Mouse (Mus musculus) ovary, postnatal 14 days (tissue): ENCODE results near the gene Mettl14.

ENCODE experiments used
- DNase-seq: peaks from one replicate; pipeline ENCODE4 v3.0.0; 2022; ENCODE audit warnings: low spot score

The Mettl14 gene

DNA sequence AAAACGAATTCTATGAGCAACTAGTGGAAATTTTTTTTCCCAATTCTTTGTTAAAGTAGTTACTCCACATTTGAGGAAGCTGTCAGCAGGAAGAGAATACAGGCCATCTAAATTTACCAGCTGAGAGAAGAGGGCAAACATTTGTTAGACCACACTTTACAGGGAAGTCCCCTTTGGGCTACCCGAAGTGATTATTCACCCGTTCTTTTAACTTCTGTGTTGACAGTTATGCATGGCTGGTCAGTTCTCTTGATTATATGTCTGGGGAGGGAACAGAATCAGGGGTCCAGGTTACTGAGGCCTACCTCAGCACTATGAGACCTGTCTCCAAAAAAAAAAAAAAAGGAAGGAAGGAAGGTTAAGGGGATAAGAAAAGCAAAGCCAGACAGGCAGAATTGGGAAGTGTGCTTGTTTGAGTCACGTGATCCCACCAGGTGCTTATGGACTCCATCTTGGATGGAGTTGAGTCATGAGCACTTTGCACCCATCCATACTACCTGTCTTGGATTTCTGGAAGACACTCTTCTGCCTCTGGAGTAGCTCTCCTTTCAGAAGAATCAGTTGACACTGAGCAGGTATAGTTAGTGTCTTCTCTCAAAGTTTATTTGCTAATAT, 29.4 kb downstream of the Mettl14 start:
- DNase-seq: no peak

GRCm38 (mm10) chr3:123354388-123354787, 31.5 kb downstream of the Mettl14 start:
- no peak for DNase-seq

DNA sequence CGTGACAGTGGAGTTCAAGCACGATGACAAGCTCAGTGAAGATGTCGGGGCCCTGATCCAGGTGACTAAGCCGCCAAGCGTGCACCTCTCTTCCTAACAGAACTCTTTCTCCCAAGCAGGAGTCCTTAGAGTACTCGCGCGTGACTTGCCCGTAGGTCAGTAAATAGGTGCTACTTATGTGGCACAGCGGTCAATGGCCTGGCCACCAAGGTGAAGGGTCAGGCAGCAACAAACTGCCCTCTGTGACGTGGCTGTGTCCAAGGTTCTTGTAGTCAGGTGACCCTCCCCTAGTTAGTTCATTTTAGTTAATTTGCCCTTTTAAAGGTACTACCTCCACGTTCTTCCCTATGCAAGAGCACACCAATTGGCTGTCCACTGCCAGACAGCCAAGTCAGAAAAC, 32.2 kb downstream of the Mettl14 start:
- DNase-seq: no peak

DNA sequence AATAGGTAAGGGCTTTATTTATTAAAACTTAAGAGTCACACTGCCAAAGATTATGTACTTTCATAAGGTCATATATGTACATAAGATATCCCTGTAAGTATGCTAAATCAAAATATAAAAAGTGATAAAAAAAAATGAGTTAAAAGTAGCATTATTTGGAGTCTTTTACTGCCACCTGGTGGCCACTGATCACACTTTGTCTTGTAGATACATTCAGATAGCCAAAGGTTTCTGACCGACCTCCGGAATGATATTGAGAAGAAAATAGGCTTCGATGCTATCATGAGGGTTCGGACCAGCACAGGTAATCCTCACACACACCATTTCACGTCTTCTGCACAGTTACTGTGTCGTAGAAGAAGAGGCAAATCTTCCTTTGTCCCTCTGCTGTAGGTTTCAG, 32.7 kb downstream of the Mettl14 start:
- DNase-seq: peak; percentile 20

GRCm38 (mm10) chr3:123351519-123351918, 34.4 kb downstream of the Mettl14 start:
- no peak for DNase-seq

DNA sequence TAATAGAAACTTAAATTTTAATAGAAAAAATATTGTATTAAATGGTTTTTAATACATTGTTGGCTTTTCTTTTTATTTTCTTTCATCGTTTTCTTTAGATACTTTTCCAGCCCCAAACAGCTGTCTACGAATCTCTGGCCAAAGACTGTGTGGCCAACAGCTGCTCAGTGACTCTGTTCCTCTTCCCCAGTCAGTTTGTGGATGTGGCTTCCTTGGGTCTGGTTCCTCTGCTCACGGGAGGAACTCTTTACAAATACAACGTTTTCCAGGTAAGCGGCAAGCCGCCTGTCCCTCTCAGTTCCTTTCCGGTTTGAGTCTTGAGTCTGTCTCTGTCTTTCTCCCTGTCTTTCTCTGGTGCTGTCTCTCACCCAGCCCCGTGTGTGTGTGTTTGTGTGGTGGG, 35.3 kb downstream of the Mettl14 start:
- DNase-seq: no peak

DNA sequence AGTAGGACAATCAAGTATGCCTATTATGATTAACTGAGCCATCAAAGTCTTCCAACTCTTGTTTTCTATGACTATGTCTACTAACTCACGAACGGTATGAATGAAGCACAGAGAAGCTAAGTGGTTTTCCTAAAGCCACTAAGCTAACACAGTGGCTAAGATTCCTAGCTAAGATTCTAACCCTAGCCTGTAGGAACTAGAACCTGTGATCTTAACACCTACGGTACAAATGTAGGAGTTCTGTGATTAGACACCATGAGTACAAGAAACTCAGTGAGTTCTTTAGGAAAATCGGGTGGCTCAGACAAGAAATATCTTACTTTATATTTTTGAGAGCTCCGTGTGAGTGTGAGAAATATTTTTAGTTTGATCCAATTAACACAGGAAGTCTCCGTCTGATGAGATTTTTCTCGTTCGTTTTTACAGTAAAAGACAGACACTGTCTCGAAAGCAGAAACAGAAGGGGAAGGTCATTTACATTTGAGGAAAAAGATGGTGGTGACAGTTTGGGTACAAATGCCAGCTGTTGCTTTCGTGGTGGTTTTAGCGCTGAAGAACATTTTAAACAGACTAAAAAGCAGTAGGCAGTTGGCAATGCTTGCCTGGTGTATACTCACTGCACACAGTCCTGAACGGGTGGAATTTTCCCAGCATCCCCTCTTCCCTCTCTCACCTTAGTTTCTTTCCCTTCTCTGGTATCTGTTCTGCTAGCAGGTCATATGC, 37.7 kb downstream of the Mettl14 start:
- no peak for DNase-seq

- DNase-seq: no peak
Measured at GRCm38 (mm10) chr3:123343690-123344089, 42.2 kb downstream of the Mettl14 start.

GRCm38 (mm10) chr3:123341049-123341448, 44.9 kb downstream of the Mettl14 start:
- no peak for DNase-seq

DNA sequence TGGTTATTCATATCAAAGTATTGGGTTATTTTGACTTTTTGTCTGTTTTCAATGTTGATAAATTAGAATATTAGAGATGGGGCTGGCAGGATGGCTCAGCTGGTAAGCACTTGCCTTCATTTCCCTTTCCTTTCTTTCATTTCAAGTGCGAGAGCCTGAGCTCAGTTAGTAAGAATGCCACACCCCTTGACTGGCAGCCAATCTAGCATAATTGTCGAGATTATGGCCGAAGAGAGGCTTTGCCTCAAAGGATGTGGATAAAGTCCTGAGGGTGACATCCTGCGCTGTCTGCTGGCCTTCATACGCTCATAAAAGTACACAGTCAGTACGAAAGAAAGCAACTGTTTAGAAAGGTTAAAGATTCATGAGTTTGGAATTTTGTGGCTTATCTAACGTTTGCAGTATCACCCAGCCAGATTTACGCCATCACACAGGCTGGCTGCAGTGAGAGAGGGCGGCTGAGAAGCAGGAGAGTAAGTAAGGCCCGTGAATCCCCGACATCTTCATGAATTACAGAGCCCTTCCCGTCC, 47.2 kb downstream of the Mettl14 start:
- no peak for DNase-seq

- DNase-seq: no peak
Measured at GRCm38 (mm10) chr3:123337853-123338252, 48.1 kb downstream of the Mettl14 start.

GRCm38 (mm10) chr3:123336951-123337350, 49.0 kb downstream of the Mettl14 start:
- DNase-seq: no peak

DNA sequence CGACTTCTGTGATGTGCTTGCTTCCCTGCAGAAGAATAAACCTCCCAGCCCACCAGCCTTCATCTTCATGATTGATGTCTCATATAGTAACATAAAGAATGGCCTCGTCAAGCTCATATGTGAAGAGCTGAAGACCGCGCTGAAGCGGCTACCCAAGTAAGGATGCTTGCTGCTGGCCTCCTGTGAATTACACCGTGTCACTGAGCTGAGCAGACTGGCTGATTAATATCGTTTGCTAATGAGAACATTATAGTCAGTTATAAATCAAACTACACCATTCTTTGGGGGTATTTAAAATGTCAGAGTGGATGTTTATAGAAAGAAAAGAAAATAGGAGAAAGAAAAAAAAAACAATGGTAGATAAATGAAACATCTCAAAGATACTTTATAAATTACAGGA, 49.5 kb downstream of the Mettl14 start:
- DNase-seq: no peak

GRCm38 (mm10) chr3:123335480-123335879, 50.4 kb downstream of the Mettl14 start:
- no peak for DNase-seq

DNA sequence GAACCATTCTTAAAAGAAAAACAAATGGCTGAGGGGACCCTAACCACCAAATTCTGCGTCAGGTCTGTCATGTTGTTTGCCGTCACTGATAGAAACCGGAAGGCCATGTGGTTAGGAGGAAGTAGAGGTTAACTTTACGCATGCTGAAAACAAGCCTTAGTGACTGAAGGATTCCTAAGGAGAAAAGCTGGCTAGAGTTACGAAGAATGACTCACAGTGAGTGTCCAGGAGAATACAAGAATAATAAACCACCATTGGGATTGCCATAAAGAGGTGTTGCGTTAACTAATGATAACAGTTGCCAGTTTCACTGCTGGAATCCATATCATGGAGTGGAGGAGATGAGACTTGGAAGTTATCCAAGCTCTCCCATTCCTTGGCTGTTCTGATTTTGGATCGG, 51.0 kb downstream of the Mettl14 start:
- DNase-seq: no peak

DNA sequence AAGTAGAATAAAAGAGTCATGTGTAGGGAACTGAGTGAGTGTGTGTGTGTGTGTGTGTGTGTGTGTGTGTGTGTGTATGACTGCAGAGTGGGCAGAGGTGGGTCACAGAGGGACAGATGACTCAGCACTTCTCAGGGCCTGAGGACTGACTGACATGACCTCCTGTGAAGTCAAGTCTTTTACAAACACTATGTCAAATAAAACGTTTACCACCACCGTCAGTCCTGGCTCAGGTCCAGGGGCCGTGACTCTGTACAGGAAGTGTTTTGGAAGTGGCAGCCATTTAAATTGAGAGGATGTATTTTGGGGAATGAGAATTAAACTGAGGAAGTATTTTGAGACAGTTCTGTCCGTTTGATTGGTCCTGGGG, 52.9 kb downstream of the Mettl14 start:
- no peak for DNase-seq

DNA sequence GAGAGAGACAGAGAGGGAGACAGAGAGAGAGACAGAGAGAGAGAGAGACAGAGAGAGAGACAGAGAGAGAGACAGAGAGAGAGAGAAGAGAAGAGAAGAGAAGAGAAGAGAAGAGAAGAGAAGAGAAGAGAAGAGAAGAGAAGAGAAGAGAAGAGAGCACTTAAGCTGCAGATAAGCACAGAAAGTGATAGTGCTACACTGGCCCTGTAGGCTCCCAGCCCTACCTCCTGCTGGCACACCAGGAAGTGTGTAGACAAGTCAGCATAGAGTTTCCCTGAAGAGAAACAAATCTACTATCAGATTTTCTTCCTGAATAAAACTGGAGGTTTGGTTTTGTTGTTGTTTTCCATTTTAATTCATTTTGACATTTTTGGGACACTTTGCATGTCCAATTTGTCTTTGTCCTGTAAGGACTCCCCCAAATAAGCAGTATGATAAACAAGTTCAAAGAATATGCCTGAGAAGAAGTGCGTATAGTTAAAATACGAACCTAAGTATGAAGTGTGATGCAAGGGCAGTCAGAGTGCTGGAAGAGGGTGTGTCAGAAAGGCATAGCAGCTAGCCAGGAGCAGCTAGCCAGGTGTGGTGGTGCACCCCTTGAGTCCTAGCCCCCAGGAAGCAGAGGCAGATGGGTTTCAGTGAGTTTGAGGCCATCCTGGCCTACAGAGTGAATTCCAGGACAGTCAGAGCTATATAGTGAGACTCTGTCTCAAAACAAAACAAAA, 53.4 kb downstream of the Mettl14 start:
- no peak for DNase-seq

DNA sequence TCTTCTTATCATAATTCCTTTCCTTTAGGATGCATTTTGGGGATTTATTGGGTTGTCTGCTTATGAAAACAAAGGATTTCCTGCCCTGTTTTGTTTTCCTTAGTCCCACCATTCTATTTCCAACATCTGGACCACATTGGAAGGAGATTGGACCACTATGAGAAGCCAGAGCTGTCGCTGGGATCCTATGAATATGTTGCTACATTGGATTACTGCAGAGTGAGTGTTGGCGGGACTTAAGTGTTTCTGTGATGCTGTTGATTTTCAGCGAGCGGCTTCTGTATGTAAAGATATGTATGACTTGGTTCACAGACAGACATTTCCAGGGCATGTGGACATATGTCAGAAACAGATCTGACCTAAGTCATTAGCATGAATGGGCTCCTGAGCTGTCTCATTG, 55.7 kb downstream of the Mettl14 start:
- DNase-seq: no peak

GRCm38 (mm10) chr3:123329251-123329650, 56.7 kb downstream of the Mettl14 start:
- DNase-seq: peak; percentile 42

DNA sequence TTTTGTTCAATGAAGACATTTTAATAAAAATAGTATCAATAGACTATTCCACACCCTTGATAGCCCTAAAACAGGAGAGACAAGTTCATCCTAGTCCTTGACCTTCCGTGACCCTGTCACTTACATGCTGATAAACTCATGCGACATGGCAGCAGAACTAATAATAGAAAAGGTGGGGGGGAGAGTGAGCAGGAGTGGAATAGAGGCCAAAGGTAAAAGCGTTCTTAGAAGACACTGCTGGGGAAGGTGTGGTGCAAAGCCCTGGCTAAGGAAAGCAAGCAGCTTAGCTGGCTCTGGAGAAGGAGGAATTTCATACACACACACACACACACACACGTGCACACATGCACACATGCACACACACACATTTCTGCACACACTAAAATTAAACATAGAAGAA, 61.6 kb downstream of the Mettl14 start:
- no peak for DNase-seq

DNA sequence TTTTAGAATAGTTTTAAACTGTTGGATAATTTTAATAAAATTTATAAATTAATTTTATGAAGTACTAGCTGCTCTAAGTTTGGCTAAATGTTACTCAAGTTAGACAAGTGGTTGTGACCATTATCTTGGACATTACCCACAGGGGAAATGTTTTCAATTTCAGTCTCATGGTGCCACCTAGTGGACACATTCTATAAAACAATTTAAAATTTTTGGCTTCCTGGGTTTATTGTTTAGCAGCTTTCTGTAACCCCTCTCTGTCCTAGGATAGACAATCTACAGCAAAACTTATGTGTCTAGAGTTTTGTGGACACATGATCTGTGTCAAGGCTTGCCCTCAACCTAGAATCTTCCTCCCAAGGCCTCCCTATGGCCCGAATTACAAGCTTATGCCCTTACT, 63.8 kb downstream of the Mettl14 start:
- DNase-seq: peak; percentile 43

DNA sequence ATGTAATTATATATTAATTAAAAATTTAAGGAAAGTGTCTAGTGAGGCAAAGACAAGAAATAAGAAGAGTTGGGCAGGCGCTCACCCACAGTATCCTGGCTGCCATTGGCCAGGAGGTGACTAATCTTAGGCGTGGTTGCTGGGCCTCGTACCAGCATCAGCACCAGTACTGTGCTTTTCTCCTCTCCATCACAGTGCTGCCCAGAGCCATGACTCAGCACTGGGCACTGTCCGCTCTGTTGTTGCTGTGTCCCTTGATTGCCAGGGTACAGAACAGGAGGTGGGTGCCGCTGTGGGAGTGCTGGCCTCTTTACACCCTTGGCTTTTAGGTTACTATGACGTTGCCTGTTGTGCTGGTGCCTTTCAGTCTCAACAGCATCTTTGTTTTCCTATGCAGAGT, 64.3 kb downstream of the Mettl14 start:
- DNase-seq: no peak

DNA sequence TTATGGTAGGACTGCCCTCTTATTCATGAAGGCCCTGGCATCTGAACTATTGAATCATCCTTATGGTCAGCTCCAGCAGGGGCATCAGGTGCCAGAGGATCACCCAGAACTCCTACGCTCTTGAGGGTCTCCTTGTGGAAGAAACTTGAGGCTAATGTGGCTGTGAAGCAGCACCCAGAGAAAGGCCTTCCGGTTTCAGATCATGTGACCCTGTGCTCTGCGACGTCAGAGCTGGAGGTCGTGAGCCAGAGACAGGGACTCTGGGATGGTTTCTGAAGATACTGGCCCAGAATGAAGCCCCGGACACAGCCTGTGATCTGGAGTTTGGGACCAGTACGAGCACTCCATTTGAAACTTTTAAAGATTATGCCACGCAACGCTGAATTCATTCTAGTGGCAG, 65.6 kb downstream of the Mettl14 start:
- DNase-seq: no peak
